Mouse (Mus musculus) gastrocnemius, adult 18-20 months (tissue): ENCODE measurements at regions not wholly inside any gene's neighbourhood (a gene's known extent, or its start where the extent isn't known, plus 50 kb on each side); places are given as distances from the start of the nearest gene placed in this dataset.

Experiments used
- DNase-seq: peaks from one replicate; pipeline ENCODE4 v3.0.0; 2021; ENCODE audit warnings: low spot score

DNA sequence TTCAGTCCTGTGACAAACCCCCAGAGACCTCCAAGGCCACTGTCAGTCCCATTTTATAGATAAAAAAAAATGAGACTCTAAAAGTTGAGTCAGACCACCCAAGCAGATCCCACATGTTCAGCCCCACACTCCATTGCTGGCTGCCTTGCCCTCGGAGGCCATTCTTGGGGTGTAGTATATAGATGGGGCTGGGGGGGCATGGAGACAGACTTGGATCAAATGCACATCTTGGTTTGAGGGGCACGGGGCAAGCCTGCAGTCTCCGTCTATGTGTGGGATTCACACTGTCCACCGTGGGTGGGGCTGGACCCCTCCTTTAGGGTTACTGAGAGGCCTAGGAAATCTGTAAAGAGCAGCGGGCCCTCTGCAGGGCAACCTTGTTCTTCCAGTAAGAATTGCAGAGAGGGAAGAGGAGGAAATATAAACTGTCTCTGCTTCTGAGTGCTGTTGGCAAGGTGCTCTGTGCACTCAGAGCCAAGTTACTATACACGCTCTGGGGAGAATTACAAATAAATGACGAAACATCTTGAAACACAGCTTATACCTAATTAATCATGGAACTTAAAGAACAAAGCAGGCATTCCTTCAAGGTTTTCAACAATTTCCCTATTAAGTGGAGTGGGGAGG, 184.4 kb upstream of the Habp2 start:
- no peak for DNase-seq

DNA sequence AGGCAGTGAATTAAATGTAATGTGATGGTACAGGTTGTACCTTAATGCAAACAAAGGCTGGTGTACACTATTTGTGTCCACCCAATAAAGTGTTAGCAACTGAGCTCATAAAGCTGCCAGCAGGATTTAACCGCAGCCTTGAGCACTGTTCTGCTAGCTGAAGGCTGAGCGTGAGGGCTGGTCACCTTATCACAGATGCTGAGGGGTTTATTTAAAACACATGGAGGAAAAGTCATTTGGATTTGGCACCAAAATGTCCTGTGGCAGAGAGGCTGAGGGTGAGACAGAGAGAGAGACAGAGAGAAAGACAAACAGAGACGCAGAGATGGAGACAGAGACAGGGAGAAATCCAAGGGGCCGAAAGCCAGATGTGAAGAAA, 181.9 kb upstream of the Habp2 start:
- no peak for DNase-seq

DNA sequence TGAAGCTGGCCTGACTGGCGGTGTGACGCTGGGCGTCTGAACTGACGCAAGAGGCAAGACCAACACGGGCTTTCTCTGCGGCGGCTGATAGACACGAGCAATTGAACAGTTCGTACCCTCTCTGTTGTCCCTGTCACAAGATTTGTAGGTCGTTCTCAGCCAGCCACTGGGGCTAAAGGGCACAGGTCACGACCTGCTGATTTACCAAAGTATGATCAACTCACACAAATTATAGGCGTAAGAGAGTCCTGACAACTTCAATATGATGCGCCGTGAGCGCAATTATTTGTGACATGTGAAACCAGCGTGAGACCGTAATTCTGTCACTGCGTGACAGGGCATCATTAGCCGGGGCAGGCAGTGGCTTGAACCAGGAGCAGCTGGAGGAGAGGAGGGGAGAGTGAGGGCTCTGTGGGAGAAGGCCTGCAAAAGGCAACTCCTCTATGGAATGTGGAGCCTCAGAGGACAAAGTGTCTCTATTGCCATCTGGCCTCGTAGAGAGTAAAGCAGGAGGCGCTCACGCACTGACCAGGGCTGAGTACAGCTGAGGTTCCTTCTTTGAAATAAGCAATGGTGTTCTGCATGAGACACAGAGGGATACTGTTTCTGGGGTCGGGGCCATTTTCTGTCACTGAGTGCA, 181.4 kb upstream of the Habp2 start:
- DNase-seq, result peak; percentile 6

DNA sequence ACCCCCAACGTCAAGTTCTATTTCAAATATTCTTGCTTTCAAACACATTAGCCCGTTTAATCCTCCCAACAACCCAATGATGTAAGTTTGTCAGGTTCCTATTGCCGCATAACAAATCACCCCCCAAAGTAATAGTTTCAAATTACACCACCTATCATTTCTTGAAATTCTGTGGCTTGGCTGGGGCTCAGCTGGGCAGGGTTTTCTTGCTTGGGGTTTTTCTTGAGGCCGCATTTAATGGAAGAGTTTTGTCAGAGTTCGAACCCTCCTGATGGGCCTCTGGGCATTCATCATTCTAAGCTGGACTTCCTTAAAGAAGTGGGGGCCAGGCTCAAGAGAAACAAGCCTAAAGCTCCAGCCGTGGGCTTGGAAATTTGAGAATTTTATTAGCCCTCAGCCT, 178.1 kb upstream of the Habp2 start:
- DNase-seq, result no peak

DNA sequence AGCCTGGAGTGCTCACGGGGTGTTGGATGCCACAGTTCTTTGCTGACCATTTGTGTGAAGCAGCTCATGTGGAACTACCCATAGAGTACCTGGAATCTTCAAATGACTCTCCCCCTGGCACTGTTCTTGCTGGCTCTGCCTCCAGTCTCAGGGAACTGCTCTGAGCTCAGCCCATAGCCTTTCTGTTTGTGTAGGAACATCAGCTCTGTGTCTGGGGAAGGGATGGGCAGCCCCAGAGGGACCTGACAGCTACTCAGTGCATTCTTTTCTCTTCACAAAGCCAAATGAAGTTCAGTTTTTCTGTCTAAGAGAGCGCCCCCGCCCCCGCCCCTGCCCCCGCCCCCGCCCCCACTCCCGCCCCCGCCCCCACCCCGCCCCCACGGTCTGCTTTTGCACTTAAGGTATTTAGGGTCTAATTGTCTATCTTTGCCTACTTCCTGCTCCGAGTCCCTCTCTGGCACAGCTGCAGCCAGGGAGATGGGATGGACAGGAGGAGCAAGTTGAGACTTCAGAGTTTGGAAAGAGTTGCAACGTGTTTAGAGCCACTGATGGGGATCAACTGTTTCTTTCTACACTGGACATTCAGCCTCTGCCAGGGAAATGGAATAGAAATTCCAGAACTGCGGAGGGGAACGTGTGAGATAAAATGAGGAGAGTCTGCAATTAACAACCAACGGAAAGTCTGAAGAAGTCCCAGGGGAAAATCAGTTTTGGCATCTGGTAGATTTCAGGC, 171.2 kb upstream of the Habp2 start:
- DNase-seq, result peak; percentile 25

DNA sequence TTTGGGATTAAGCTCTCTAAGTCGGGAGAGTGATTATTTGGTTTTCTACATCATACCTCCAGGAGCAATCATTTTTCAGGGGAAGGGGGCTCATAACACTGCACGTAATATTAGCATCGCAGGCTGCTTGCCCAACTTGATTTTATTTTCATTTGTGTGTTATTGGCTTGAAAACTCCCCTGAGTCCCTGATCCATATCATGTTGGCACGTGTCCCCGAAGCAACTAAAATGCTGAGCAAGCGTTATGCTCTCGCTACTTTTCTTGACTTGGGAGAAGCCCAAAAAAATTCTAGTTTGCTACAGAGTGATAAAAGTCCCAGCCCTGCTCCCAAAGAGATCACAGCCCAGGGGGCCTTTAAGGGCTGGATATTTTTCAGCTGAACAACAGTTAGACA, 170.7 kb upstream of the Habp2 start:
- DNase-seq, result no peak

DNA sequence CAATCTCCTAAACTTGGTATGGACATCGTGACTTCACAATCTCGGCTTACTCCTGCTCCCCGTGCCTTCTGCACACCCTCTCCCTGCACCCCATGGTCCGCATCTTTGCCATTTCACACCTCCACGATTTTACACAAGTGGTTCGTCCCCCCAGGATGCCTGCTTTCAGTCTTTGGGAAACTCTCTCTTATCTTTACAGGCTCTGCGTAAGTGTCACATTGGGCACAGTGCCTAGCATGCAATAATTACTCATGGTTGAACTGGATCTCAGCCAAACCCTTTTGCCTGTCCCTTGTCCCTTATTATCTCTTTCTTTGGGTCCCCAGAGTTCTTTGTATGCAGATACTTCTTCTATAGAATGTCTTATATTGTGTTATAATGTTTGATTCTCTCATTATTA, 166.2 kb upstream of the Habp2 start:
- no peak for DNase-seq

DNA sequence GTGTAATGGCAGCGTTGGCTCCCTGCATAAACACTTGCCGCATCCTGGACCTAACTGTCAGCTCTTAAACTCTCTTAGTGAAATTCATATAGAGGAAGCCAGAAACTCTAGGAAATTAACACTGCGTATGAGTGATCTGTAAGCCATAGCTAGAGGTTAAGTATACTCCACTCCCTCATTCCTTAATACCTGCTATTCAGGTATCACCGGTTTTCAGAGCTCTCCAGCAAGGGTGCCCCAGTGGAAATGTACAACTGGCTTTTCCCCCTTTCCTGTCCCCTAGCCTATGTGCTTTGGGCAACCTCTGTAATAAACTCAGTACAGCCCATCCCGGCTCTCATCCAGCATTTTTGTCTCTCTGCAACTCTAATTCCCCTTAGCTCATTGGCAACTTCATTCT, 164.8 kb upstream of the Habp2 start:
- no peak for DNase-seq

DNA sequence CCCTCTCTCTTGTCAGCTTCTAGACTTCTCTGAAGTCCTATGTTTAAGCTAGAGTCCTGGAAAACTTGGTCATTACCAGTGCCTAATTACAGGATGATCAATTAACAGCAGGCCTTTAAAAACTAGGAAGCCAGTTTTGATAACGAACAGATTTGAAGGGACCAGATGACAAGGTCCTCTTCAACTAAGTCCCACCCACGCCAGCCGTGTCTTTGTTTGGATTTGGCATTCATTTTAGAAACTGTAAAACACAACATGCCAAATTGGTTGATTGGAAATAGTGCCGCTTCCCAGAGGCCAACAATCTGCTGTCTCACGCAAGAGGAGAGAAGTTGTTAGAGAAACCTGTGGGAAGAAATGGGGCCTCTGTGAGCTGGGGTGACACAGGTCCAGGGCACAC, 155.4 kb upstream of the Habp2 start:
- no peak for DNase-seq

DNA sequence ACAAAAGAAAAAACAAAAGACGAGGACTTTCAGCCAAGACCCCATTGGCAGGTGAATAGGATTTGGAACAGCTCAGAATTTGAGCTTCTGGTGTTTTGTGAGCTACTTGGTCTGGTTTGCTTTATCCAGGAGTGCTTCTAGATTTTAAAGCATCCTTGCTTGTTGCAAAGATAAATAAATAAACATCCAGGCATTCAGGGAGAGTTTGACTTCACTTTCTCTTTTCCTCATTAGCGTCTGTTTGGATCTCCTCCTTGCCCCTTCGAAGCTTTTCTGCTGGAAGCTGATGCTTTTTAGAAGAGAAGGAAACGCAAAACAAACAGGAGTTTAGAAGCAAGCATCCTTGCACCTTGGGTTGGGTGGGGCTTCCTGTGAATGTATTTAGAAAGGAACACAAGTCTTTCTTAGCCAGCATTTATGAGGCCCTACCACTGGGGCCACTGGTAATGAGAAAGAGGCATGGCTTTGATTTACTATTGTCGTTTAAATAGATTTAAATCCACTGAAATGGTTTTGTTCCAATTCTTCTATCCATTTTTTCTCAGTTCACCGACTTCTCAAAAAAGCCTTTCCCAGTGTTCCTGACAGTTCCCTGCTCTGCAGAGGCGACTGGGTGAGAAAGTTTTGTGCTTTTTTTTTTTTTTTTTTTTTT, 153.9 kb upstream of the Habp2 start:
- DNase-seq, result no peak

DNA sequence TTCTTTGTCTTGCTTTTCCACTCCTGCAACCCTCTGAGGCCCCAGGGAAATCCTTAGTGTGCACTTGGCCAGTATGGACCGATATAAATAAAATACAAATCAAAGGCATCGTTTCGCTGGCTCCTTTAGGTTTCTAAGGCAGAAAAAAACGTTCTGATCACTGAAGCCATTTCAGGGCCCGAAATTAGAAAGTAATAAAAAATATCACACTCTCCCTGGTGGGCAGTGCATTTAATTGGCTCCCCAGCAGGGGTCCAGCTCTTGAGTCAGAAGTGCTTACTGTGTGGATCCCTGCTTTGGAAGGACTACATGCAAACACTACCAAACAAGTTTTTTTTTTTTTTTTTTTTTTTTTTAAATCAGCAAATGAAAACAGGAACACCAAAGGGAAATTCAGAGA, 153.4 kb upstream of the Habp2 start:
- no peak for DNase-seq

DNA sequence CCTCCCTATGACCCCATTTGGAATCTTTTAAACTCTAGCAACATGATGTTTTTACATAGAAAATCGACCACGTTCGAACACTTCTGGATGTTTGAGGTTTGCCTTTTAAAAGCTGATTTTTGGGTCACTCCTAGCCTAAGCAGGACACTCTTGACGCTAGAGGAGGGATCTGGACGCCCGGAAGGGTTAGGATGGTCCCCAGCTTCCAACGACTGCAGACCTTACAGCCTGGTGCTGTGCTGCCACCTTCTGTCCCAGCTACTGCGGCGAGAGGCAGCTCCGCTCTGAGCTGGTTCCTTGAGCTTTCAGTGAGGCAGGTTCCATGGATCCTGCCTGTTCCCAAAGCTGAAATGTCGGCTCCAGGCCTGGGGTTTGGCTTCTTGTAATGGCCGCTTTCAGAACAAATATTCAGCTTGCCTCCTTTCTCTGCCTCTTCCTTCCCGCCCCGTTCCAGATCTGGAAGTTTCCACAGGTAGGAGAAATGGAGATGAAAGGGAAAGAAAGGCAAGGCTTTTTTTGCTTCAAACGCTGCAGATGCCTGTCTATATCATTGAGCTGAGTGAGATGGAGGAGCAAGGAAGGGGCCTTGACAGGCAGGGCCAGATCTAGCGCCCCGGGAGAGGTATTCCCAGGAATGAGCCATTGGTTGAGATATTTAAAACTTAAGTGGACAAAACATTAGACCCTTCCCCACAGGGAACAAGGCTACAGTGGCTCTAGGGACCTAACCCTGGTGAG, 152.7 kb upstream of the Habp2 start:
- peak; percentile 72 for DNase-seq

DNA sequence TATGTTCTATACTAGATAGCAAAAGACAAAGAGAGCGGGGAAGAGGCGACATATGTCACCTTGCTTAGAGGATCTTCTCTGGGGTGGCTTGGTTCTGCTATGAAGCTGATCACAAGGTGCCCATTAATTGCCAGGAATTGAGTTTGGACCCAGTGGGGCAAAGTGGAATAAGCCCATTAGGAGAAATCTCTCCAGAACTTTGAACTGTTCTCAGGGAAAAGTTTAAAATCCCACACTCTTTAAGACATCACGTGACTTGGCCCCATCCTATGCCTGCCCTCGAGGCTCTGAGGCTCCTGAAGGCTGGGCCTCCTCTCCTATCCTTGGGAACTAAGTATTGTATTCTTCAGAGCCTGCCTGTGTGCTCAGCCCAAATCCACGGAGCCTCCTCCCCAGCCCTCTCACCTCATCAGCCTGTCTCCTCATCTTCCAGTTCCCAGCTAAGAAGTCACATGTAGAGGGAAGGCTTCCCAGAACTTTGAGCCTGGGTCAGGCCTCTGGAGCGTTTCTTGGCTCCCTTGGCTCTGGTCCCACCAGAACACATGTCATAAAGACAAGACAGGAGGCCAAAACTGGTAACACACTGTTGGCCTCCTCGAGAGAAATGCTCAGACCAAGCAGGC, 151.5 kb upstream of the Habp2 start:
- DNase-seq, result peak; percentile 49

DNA sequence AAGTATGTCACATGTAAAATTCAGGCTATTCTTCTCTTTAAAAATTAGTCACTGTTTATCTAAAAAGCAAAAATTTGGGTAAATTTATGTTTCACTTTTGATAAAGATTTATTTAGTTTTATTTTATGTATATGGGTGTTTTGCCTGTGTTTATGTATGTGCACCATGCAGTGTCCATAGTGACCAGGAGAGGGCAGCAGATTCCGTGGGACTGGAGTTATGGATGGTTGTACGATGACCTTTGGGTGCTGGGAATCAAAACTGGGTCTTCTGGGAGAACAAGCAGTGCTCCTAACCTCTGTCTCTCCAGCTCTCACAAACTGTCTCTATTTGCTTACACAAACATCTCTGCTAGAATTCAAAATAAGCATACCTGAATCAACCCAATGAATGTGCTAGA, 146.4 kb upstream of the Habp2 start:
- DNase-seq, result no peak

DNA sequence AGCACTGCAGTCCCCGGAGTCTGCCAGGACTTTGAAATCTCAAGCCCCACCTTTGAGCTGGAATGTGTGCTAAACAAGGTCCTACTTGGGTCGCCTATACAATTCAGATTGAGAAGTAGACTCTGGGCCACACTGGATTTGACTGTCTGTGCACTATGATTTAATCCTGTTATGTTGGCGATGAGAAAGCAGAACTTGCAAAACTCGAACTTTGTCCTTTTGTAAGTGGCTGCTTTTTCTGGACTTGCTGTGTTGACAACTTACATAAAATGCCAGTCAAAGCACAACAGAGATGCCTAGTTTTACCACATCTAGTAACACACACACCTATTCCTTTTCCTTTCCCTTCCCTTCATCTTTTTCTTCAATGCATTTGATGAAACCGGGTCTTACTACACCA, 142.7 kb upstream of the Habp2 start:
- no peak for DNase-seq

DNA sequence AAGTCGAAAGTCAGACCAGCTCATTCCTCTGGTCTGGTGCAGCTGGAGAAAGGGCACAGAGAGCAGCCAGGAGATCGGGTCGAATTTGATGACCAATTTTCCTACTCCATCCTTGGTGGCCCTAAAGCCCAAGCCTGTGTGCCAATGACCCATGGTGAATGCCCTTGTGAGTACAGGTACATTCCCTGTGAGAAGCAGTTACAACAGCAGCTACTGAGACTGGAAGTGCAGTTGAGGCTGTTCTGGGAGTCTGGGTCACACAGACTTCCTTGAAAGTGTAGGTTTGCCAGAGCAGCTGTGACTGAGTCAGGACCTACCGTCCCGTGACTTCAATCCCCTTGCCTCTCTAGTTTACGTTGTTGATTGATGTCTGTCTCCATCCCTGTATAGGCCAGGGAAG, 129.8 kb upstream of the Habp2 start:
- no peak for DNase-seq

DNA sequence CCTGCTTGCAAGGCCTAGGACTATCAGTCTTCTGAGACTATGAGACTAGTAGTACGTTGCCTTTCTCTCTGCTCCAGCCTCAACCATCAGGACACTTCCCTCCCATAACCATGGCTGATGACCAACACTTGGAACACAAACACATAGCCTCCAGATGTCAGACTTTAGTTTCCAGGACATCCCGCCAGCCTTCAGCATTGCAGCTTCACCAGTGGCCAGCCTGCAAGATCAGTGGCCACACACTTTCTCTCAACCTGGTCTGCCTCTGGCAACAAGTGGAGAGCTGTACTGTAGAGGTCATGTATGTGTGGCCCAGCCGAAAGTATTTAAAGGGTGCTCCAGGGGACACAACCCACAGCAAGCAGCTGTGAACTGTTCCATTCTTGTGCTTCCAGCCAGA, 124.8 kb upstream of the Habp2 start:
- DNase-seq, result peak; percentile 75

DNA sequence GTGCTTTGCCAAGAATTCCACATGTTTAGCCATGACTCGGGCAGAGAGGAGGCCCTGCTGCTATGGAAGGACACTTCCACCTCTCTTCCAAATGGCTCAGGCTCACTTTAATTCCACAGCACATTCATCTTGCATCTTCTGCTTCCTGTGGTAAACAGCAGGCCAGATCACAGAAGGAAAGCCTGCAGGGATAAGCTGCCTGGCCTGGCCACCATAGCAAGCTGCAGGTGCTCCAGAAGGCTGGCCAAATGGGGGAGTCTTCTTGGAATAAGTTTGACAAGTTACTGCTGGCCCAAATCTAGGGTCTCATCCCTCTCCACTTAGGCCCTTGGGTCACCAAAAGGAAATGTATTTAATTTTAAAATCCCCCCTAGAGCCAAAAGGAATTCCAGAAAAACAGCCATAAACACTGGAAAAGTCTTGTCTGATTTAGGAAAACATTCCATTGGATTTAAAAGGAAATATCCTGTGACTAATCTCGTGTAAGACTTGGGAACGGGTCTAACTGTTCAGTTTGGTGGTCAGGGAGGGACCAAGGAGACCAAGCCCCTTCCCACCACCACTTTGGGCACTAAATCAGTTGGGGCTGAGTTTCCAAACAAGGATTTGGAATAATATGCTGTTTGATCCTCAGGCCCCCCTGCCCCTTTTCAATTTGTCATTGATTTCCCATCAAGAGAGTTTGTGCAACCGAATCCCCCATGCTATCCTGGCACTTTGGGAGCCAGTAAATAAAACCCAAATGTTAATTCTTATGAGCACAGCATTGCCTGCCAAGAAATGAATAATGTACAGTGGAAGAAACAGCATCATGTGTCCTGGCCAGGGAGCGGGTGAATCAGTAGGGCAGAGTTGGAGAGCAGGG, 117.6 kb upstream of the Habp2 start:
- DNase-seq, result peak; percentile 32

DNA sequence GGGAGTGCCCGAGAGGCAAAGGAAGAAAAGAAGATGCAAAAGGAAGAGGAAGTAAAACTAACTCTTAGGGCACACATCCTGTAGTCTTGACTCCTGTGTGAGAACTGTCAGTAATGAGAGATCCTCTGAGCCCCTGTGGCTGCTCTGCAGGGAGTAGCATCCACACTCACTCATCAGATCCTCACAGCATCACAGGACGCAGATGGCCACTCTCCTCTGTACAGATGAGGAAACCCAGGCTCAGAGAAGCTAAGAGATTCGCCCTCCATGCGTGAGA, 117.0 kb upstream of the Habp2 start:
- DNase-seq, result no peak

DNA sequence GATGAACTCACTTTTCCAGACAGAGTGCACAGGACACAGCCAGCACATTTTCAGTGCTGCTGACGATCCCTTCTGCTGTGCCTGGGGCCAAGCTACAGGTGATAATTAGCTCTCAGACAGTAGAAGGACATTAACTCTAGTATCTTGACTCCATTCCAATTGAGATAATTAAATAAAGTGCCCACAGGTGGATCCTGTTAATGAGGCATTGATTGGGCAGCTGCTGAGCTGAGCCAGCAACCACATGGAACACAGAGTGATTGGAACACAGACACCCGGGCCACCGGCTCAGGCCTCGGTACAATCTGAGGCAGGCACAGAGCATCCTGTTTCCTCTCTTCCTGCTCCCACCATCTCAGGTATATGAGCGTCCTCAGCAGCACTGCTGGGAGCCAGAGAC, 114.5 kb upstream of the Habp2 start:
- no peak for DNase-seq

DNA sequence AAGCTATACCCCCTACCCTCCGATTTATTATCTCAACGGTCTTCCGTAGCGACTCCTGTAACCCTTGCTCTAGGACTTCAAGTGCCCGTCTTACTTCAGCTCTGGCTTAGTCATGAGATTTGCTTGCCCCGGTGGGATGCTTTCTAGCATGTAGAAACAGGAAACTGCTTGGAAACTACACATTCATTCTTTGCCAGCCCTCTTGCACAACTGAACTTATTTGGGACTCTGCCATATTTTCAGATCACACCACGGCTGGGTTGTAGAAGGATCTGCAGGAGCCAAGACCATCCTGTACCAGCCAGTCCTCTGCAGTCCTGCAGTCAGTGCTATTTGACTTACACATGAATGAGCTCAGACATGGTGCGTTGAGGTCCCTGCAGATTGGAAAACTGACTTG, 110.9 kb upstream of the Habp2 start:
- peak; percentile 76 for DNase-seq
